Mouse (Mus musculus) midbrain, embryonic 14.5 days (tissue): ENCODE measurements around the gene Gm11172. TPM values are rescaled to one million over a fixed set of nuclear protein-coding genes. Genes with fewer than 3 reads are reported as not detected.

Experiments used
- polyA plus RNA-seq: library from polyadenylated mRNA; unstranded; fragments of >200 nt; fragmentation: Nextera tagmentation; extraction: Ambion mirVana; gene quantifications from 2 replicates; pipeline ENCODE4 v1.2.1, GENCODE M21; 2014

Gene Gm11172
- polyA plus RNA-seq, 1 experiment from 2014 or later: not detected

Other genes with a start within 250 kb of the Gm11172 start
- 2.5 and 2.7 TPM in 2 replicates for gene Socs1, start 27.4 kb upstream of the Gm11172 start, polyA plus RNA-seq
- gene Tnp2, start 24.3 kb upstream of the Gm11172 start, polyA plus RNA-seq: not detected in 2 replicates
- not detected in 2 replicates for gene Prm3, start 22.0 kb upstream of the Gm11172 start, polyA plus RNA-seq
- not detected in 2 replicates for gene Prm2, start 16.8 kb upstream of the Gm11172 start, polyA plus RNA-seq
- gene Prm1, start 7.1 kb upstream of the Gm11172 start, polyA plus RNA-seq: 0.74 TPM in 1 of 2 replicates, not detected in the other
- gene Rmi2, start 22.1 kb downstream of the Gm11172 start, polyA plus RNA-seq: 0.46 and 0.55 TPM in 2 replicates
- gene Snn, start 248.0 kb downstream of the Gm11172 start, polyA plus RNA-seq: 129 and 169 TPM in 2 replicates